Mouse (Mus musculus): ENCODE results near the gene Clasp2.

DNA sequence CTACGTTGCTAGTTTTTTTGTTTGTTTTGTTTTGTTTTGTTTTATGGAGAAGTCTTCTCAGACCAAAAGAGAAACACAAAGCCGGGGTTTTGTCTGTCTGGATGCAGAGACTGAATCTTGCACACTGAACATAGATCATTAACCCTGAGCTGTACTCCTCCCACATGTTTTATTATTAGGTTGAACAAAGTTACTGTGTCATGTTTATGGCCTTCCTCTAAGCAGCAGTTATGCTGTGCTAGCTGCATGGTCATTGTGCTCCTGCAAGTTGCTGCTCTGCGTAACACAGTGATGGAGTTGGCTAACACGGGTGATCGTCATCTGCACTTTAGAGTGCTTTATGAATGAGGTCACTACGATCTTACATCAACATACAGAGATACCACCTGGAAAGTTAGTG lies 21.1 kb downstream of the Clasp2 start:
- TF ChIP-seq POLR2A (IDR thresholded peaks at IDR 0.05; ENCODE audit: borderline replicate concordance, control insufficient read depth, low read depth, low read length) (no peak), CTCF (IDR thresholded peaks at IDR 0.05; ENCODE audit: control insufficient read depth, insufficient read depth, low read length) (no peak)
